In genomic region chr5:135191620-135192019, GRCm38 (mm10) we compare ENCODE assay signal across 8 mouse cellular contexts. TPM values are rescaled to one million over a fixed set of nuclear protein-coding genes. Genes with fewer than 3 reads are reported as not detected.
DNase-seq lines count a peak whose midpoint lies in the region; ATAC-seq and TF ChIP-seq lines count a peak whose summit lies in the region.

No protein-coding gene starts in this region.

- intact Hi-C loops in gastrocnemius, postnatal 14 days (cut with DNase I; ENCODE audit: low total_unique reads), result loop anchor here (5.0 kb wide), 1 partner anchor 74 kb away; no protein-coding TSS in a partner anchor
- intact Hi-C loops in left cerebral cortex, postnatal 25 days (cut with DNase I), result loop anchor here (1.0 kb wide), 1 partner anchor 73 kb away; no protein-coding TSS in a partner anchor

- no peak for TF ChIP-seq POLR2A in kidney, adult 2 months (IDR thresholded peaks at IDR 0.05; ENCODE audit: low read depth, low read length)

- DNase-seq in kidney, adult 2 months, result peak; percentile 79
- peak; percentile 69 for DNase-seq in ES-E14 (ENCODE audit: low read depth, low spot score)
- DNase-seq in c-Kit-positive CD71-positive TER-119-negative erythroid progenitor cells, embryonic 14.5 days (ENCODE audit: low read depth), result peak; percentile 65
- peak; percentile 43 for DNase-seq in gastrocnemius, postnatal 14 days
- DNase-seq in left cerebral cortex, postnatal 25 days (ENCODE audit: low spot score in 2 of 2), result peak; percentile 70 to 78
- peak; percentile 72 to 79 for DNase-seq in natural killer cell, adult 2 months (ENCODE audit: low spot score in 2 of 2)
- peak; percentile 46 to 51 for DNase-seq in urinary bladder, postnatal 36 days (ENCODE audit: low spot score in 2 of 2)

- H3K27ac ChIP-seq in kidney, adult 2 months (ENCODE audit: insufficient read depth, low read depth, low read length), result no peak overlapping the region
- H3K27ac ChIP-seq in kidney, embryonic 15.5 days, result no peak overlapping the region
- H3K27ac ChIP-seq in ES-E14 (ENCODE audit: insufficient read depth, low read depth, low read length, poor library complexity, severe bottlenecking), result no peak overlapping the region

- no peak for ATAC-seq in kidney, embryonic 15.5 days (replicated peaks; ENCODE audit: low FRiP score)

- H3K9me3 ChIP-seq in kidney, embryonic 15.5 days (replicated peaks), result no peaks in the 10 kb centered on the region
- H3K9me3 ChIP-seq in ES-E14 (ENCODE audit: control insufficient read depth, insufficient read depth, low read depth, low read length), result no peaks in the 10 kb centered on the region

- H3K4me2 ChIP-seq in kidney, embryonic 15.5 days, result no peak overlapping the region

- in situ Hi-C loops in ES-E14 (cut with MboI; ENCODE audit: low sequenced_read_pairs in 2 of 2, unreplicated experiment in 2 of 2), result no loop called here

- TF ChIP-seq CTCF in kidney, adult 2 months (conservative IDR thresholded peaks at IDR 0.05; ENCODE audit: insufficient read depth, insufficient read length, low read depth, low read length), result peak; percentile 60

- 36% methylated on average over 2 of the region's 2 CpGs for WGBS in kidney, adult 2 months
- 47% methylated on average over 2 of the region's 2 CpGs for WGBS in kidney, embryonic 15.5 days

- H3K4me3 ChIP-seq in kidney, adult 2 months (ENCODE audit: insufficient read depth, low read depth, low read length), result no peak overlapping the region
- H3K4me3 ChIP-seq in kidney, embryonic 15.5 days (replicated peaks), result no peak overlapping the region
- H3K4me3 ChIP-seq in ES-E14 (ENCODE audit: insufficient read depth in 1 of 2, low read depth in 1 of 2, low read length in 2 of 2, poor library complexity in 1 of 2, severe bottlenecking in 1 of 2), result no peak overlapping the region

- no peaks in the 10 kb centered on the region; the same call in 1 of the 2 replicates for H3K36me3 ChIP-seq in kidney, adult 2 months (ENCODE audit: control insufficient read depth, insufficient read depth, low read length)
- peaks cover 59% of the 10 kb centered on the region for H3K36me3 ChIP-seq in kidney, embryonic 15.5 days
- H3K36me3 ChIP-seq in ES-E14 (ENCODE audit: control insufficient read depth, insufficient read depth, low read length, poor library complexity, severe bottlenecking), result peaks cover 18% of the 10 kb centered on the region

- no peak overlapping the region for H3K9ac ChIP-seq in kidney, embryonic 15.5 days
- H3K9ac ChIP-seq in ES-E14 (ENCODE audit: insufficient read depth, low read depth, low read length, poor library complexity, severe bottlenecking), result no peak overlapping the region

- peaks cover 10% of the 10 kb centered on the region; the same call in 1 of the 2 replicates for H3K4me1 ChIP-seq in kidney, adult 2 months (ENCODE audit: control insufficient read depth, insufficient read depth, low read length)
- H3K4me1 ChIP-seq in kidney, embryonic 15.5 days, result peaks cover 28% of the 10 kb centered on the region
- no peaks in the 10 kb centered on the region; a peak in 1 of 4 replicates for H3K4me1 ChIP-seq in ES-E14 (ENCODE audit: control insufficient read depth in 2 of 2, insufficient read depth in 2 of 2, low read length in 2 of 2, poor library complexity in 1 of 2)

- no peaks in the 10 kb centered on the region for H3K27me3 ChIP-seq in kidney, adult 2 months (replicated peaks; ENCODE audit: control insufficient read depth, insufficient read depth, low read length)
- no peaks in the 10 kb centered on the region for H3K27me3 ChIP-seq in kidney, embryonic 15.5 days

TF ChIP-seq in ES-E14, 5 proteins besides CTCF, POLR2A, EP300 and RAD21:
- no peak for TF ChIP-seq HCFC1 (IDR thresholded peaks at IDR 0.05; ENCODE audit: borderline replicate concordance, insufficient read depth, low read length)
- peak; percentile 16; the same call in 1 of the 2 replicates for TF ChIP-seq ZC3H11A (IDR thresholded peaks at IDR 0.05; ENCODE audit: borderline replicate concordance, low read depth, low read length)

RNA-seq across cellular contexts. Expression of gene Baz1b, which starts 4.6 kb away (rescaled TPM):
- 16.5 and 18.7 TPM in 2 replicates for polyA plus RNA-seq in kidney, adult 2 months (2012; rRNA removed)
- polyA plus RNA-seq in kidney, embryonic 15.5 days (2015; fragmentation: Nextera tagmentation; extraction: Ambion mirVana), result 40.4 and 42.3 TPM in 2 replicates
- total RNA-seq in ES-E14 (2012; rRNA removed), result 63.1 and 70.1 TPM in 2 replicates
- total RNA-seq in gastrocnemius, postnatal 14 days (2021), result 10 to 100 TPM; 24.1 to 24.8 TPM
- 10 to 100 TPM; 64.5 to 72.0 TPM for total RNA-seq in left cerebral cortex, postnatal 25 days (2021)

RNA-seq across cellular contexts. Expression of gene Bcl7b, which starts 23.5 kb away (rescaled TPM):
- 36.7 and 47.9 TPM in 2 replicates for polyA plus RNA-seq in kidney, adult 2 months (2012; rRNA removed)
- 52.9 and 53.2 TPM in 2 replicates for polyA plus RNA-seq in kidney, embryonic 15.5 days (2015; fragmentation: Nextera tagmentation; extraction: Ambion mirVana)
- total RNA-seq in ES-E14 (2012; rRNA removed), result 15.0 and 17.5 TPM in 2 replicates
- total RNA-seq in gastrocnemius, postnatal 14 days (2021), result 10 to 100 TPM; 24.7 to 25.3 TPM
- 10 to 100 TPM; 52.4 to 53.4 TPM for total RNA-seq in left cerebral cortex, postnatal 25 days (2021)

RNA-seq across cellular contexts. Expression of gene Tbl2, which starts 42.2 kb away (rescaled TPM):
- 10.1 and 10.2 TPM in 2 replicates for polyA plus RNA-seq in kidney, adult 2 months (2012; rRNA removed)
- 25.5 and 26.8 TPM in 2 replicates for polyA plus RNA-seq in kidney, embryonic 15.5 days (2015; fragmentation: Nextera tagmentation; extraction: Ambion mirVana)
- total RNA-seq in ES-E14 (2012; rRNA removed), result 49.6 and 99.0 TPM in 2 replicates
- total RNA-seq in gastrocnemius, postnatal 14 days (2021), result 10 to 100 TPM; 11.9 to 13.3 TPM
- 10 to 100 TPM; 30.1 to 30.7 TPM for total RNA-seq in left cerebral cortex, postnatal 25 days (2021)

RNA-seq across cellular contexts. Expression of gene Fzd9, which starts 59.4 kb away (rescaled TPM):
- polyA plus RNA-seq in kidney, adult 2 months (2012; rRNA removed), result 0.67 and 0.83 TPM in 2 replicates
- polyA plus RNA-seq in kidney, embryonic 15.5 days (2015; fragmentation: Nextera tagmentation; extraction: Ambion mirVana), result 1.7 and 2.0 TPM in 2 replicates
- 9.4 and 18.2 TPM in 2 replicates for total RNA-seq in ES-E14 (2012; rRNA removed)
- 10 to 100 TPM in 1 of 2 experiments, 1 to 10 TPM in 1; 9.9 to 12.1 TPM for total RNA-seq in gastrocnemius, postnatal 14 days (2021)
- 1 to 10 TPM; 6.5 to 7.2 TPM for total RNA-seq in left cerebral cortex, postnatal 25 days (2021)
